Mouse (Mus musculus) heart, embryonic 14.5 days (tissue): ENCODE results near the gene Ddx5. TPM values are rescaled to one million over a fixed set of nuclear protein-coding genes. Genes with fewer than 3 reads are reported as not detected.

Experiments
- ATAC-seq: fragments of 200-750 bp; cut with Nextera tagmentation; 2 replicates; pipeline ENCODE4 v1.8.0; 2017; ENCODE audit warnings: low read depth, moderate TSS enrichment; ENCODE audit not compliant: insufficient number of reproducible peaks, insufficient read depth, low FRiP score
- H3K27ac ChIP-seq, 2 experiments: fragments of 200-500 bp in 1 of 2; fragments of 300-500 bp in 1 of 2; sonication (generic) in 1 of 2; replicated peaks in 1 of 2; 2 replicates each; pipeline ENCODE4 v1.5.1; 2012 to 2014; ENCODE audit warnings: low read depth in 2 of 2, low read length in 2 of 2, control low read depth in 1 of 2, mild to moderate bottlenecking in 1 of 2, mixed read lengths in 1 of 2; ENCODE audit not compliant: control insufficient read depth in 1 of 2, insufficient read depth in 1 of 2
- H3K27me3 ChIP-seq: fragments of 300-500 bp; sonication (generic); 2 replicates; pipeline ENCODE4 v1.6.1; 2014; ENCODE audit warnings: mild to moderate bottlenecking, low read length, control low read depth; ENCODE audit not compliant: control insufficient read depth, insufficient read depth
- H3K36me3 ChIP-seq: fragments of 300-500 bp; sonication (generic); 2 replicates; pipeline ENCODE4 v1.6.1; 2014; ENCODE audit warnings: mild to moderate bottlenecking, control low read depth, low read length, mixed read lengths; ENCODE audit not compliant: control insufficient read depth, insufficient read depth
- H3K4me1 ChIP-seq, 2 experiments: fragments of 200-500 bp in 1 of 2; fragments of 300-500 bp in 1 of 2; sonication (generic) in 1 of 2; 2 replicates each; pipeline ENCODE4 v1.6.1; 2012 to 2014; ENCODE audit warnings: low read length in 2 of 2, control low read depth in 1 of 2, mixed read lengths in 1 of 2; ENCODE audit not compliant: control insufficient read depth in 2 of 2, insufficient read depth in 2 of 2
- H3K4me2 ChIP-seq: fragments of 300-500 bp; sonication (generic); 2 replicates; pipeline ENCODE4 v1.6.1; 2014; ENCODE audit warnings: mild to moderate bottlenecking, low read length
- H3K4me3 ChIP-seq, 2 experiments: fragments of 200-500 bp in 1 of 2; fragments of 300-500 bp in 1 of 2; sonication (generic) in 1 of 2; 2 replicates each; pipeline ENCODE4 v1.5.1; 2012 to 2014; ENCODE audit warnings: low read length in 2 of 2, mild to moderate bottlenecking in 2 of 2, control low read depth in 1 of 2, low read depth in 1 of 2, moderate library complexity in 1 of 2; ENCODE audit not compliant: control insufficient read depth in 1 of 2, insufficient read depth in 1 of 2
- H3K9ac ChIP-seq: fragments of 300-500 bp; sonication (generic); 2 replicates; pipeline ENCODE4 v1.6.1; 2014; ENCODE audit warnings: mild to moderate bottlenecking, low read length
- H3K9me3 ChIP-seq: fragments of 300-500 bp; sonication (generic); 2 replicates; pipeline ENCODE4 v1.6.1; 2016; ENCODE audit warnings: low read length, control low read depth; ENCODE audit not compliant: control insufficient read depth
- WGBS: fragments of 180-500 bp; shearing (Covaris S2); extraction: QIAGEN DNeasy Blood & Tissue Kit; methylation state at CpG from one replicate; pipeline ENCODE4 v1.1.7; 2014; 5-methylcytosine and 5-hydroxymethylcytosine counted together
- polyA plus RNA-seq: library from polyadenylated mRNA; unstranded; fragments of >200 nt; fragmentation: Nextera tagmentation; extraction: Ambion mirVana; gene quantifications from 2 replicates; pipeline ENCODE4 v1.2.1, GENCODE M21; 2014

Ddx5 gene
- polyA plus RNA-seq, 1 experiment from 2014 or later: 251 TPM

GRCm38 (mm10) chr11:106820972-106821371 is 32.0 kb upstream of the Ddx5 start:
- peak overlapping the region in 1 of 2 experiments; percentile 61; a peak in 2 of 4 replicates for H3K27ac ChIP-seq
- H3K36me3 ChIP-seq: peaks cover 85% of the 10 kb centered on the region
- H3K4me3 ChIP-seq: no peak overlapping the region
- no peaks in the 10 kb centered on the region for H3K27me3 ChIP-seq
- 43% methylated on average over 4 of the region's 4 CpGs for WGBS
- H3K9me3 ChIP-seq: no peaks in the 10 kb centered on the region
- H3K4me2 ChIP-seq: no peak overlapping the region
- H3K9ac ChIP-seq: no peak overlapping the region
- peaks cover 6 to 36% of the 10 kb centered on the region in 2 experiments for H3K4me1 ChIP-seq
- ATAC-seq: no peak

- Histone ChIP-seq H3K27ac (no peak overlapping the region), H3K4me3 (no peak overlapping the region), H3K36me3 (peaks cover 86% of the 10 kb centered on the region), H3K4me1 (peaks cover 6 to 38% of the 10 kb centered on the region in 2 experiments), H3K9ac (no peak overlapping the region), H3K27me3 (no peaks in the 10 kb centered on the region), H3K9me3 (no peaks in the 10 kb centered on the region), H3K4me2 (no peak overlapping the region)
- whole genome bisulfite sequencing: 87% methylated on average over 6 of the region's 6 CpGs
- no peak for ATAC-seq
Observed at GRCm38 (mm10) chr11:106820252-106820651, 31.3 kb upstream of the Ddx5 start.

GRCm38 (mm10) chr11:106819595-106819994 is 30.6 kb upstream of the Ddx5 start:
- Histone ChIP-seq H3K4me2 (no peak overlapping the region), H3K4me3 (no peak overlapping the region), H3K27ac (peak overlapping the region in 1 of 2 experiments; percentile 58; a peak in 1 of 4 replicates), H3K27me3 (no peaks in the 10 kb centered on the region), H3K36me3 (peaks cover 86% of the 10 kb centered on the region), H3K4me1 (peaks cover 6 to 38% of the 10 kb centered on the region in 2 experiments), H3K9ac (no peak overlapping the region; the same call in 1 of the 2 replicates), H3K9me3 (no peaks in the 10 kb centered on the region)
- no peak for ATAC-seq
- WGBS: 86% methylated on average over 9 of the region's 9 CpGs

GRCm38 (mm10) chr11:106818341-106818740 is 29.4 kb upstream of the Ddx5 start:
- peak overlapping the region; percentile 43 for H3K4me2 ChIP-seq
- H3K4me1 ChIP-seq: peaks cover 6 to 38% of the 10 kb centered on the region in 2 experiments
- no peaks in the 10 kb centered on the region for H3K9me3 ChIP-seq
- peak overlapping the region; percentile 42 to 58; a peak in 3 of 4 replicates for H3K27ac ChIP-seq
- 0 out of 2 replicates have a peak overlapping the region, but pooled peaks have one; percentile 31 for H3K9ac ChIP-seq
- no peaks in the 10 kb centered on the region for H3K27me3 ChIP-seq
- peaks cover 89% of the 10 kb centered on the region for H3K36me3 ChIP-seq
- 0 out of 2 replicates have a peak, but pooled peaks have one; percentile 51 for ATAC-seq
- no peak overlapping the region for H3K4me3 ChIP-seq
- 3% methylated on average over 9 of the region's 9 CpGs for WGBS

GRCm38 (mm10) chr11:106817808-106818207 is 28.8 kb upstream of the Ddx5 start:
- Histone ChIP-seq H3K4me2 (no peak overlapping the region; the same call in 1 of the 2 replicates), H3K9ac (no peak overlapping the region), H3K27me3 (no peaks in the 10 kb centered on the region), H3K36me3 (peaks cover 89% of the 10 kb centered on the region), H3K27ac (no peak overlapping the region; a peak in 1 of 4 replicates), H3K9me3 (no peaks in the 10 kb centered on the region), H3K4me3 (no peak overlapping the region), H3K4me1 (peaks cover 6 to 38% of the 10 kb centered on the region in 2 experiments)
- 77% methylated on average over 6 of the region's 6 CpGs for WGBS
- no peak for ATAC-seq

- Histone ChIP-seq H3K9ac (no peak overlapping the region), H3K27ac (no peak overlapping the region)
- 86% methylated on average over 3 of the region's 3 CpGs for WGBS
Observed at GRCm38 (mm10) chr11:106817156-106817555, 28.2 kb upstream of the Ddx5 start.

DNA sequence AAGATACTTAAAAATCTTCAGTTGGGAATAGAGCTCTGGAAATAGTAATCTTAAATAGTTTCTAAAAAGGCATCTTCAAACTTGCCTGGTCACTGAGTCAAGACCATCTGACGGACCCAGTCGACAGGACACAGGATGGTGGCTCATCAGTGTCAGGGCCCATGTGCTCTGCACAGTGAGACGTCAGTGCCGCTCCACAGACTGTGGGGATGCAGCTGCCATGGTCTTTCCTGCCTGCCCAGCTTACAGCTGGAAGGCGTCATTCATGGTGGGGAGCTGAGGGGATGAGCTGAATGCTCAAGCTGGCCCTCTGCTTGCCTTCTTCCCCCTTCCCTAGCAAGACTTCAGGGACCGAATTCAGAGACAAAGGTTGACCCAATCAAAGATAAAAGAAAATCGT is 27.3 kb upstream of the Ddx5 start:
- WGBS: 72% methylated on average over 7 of the region's 7 CpGs
- Histone ChIP-seq H3K36me3 (peaks cover 92% of the 10 kb centered on the region), H3K4me3 (no peak overlapping the region), H3K9me3 (no peaks in the 10 kb centered on the region), H3K4me2 (no peak overlapping the region), H3K9ac (no peak overlapping the region), H3K27me3 (no peaks in the 10 kb centered on the region), H3K4me1 (peaks cover 6 to 28% of the 10 kb centered on the region in 2 experiments), H3K27ac (no peak overlapping the region)
- no peak for ATAC-seq

More at GRCm38 (mm10) chr11:106817156-106817555, 28.2 kb upstream of the Ddx5 start:
- no peak overlapping the region for H3K4me3 ChIP-seq
- H3K27me3 ChIP-seq: no peaks in the 10 kb centered on the region
- H3K4me2 ChIP-seq: no peak overlapping the region
- peaks cover 6 to 32% of the 10 kb centered on the region in 2 experiments for H3K4me1 ChIP-seq
- H3K9me3 ChIP-seq: no peaks in the 10 kb centered on the region
- ATAC-seq: no peak
- peaks cover 89% of the 10 kb centered on the region for H3K36me3 ChIP-seq

- H3K27me3 ChIP-seq: no peaks in the 10 kb centered on the region
- peaks cover 92% of the 10 kb centered on the region for H3K36me3 ChIP-seq
- no peaks in the 10 kb centered on the region for H3K9me3 ChIP-seq
- ATAC-seq: no peak
- no peak overlapping the region for H3K27ac ChIP-seq
- no peak overlapping the region for H3K4me3 ChIP-seq
- no peak overlapping the region for H3K9ac ChIP-seq
- peaks cover 3 to 22% of the 10 kb centered on the region in 2 experiments for H3K4me1 ChIP-seq
- WGBS: 57% methylated on average over 2 of the region's 2 CpGs
- H3K4me2 ChIP-seq: no peak overlapping the region
Observed at GRCm38 (mm10) chr11:106815761-106816160, 26.8 kb upstream of the Ddx5 start.
